Mouse (Mus musculus) T-helper 2 cell (primary cell): ENCODE measurements around the gene Zfp941.

Source experiments
- in situ Hi-C: fragments of 300-600 bp; cut with MboI, MseI; formaldehyde crosslinking; loops from one replicate; pipeline ENCODE4 v1.15.1; 2025; ENCODE audit warnings: high pct_unique_total_duplicates

Zfp941 gene

GRCm38 (mm10) chr7:140840750-140841735, 19.1 kb upstream of the Zfp941 start:
- in situ Hi-C loops = loop anchor here (5.0 kb wide), 2 partner anchors 61 to 341 kb away; partner anchors contain the start of gene Cox8b

- in situ Hi-C loops = no loop called here
These were observed 17.6 kb upstream of the Zfp941 start for GRCm38 (mm10) chr7:140839556-140839955.

- in situ Hi-C loops = no loop called here
These were observed 14.5 kb upstream of the Zfp941 start for GRCm38 (mm10) chr7:140836243-140837115.

- in situ Hi-C loops = no loop called here
These were observed 13.7 kb upstream of the Zfp941 start for GRCm38 (mm10) chr7:140835758-140836087.

DNA sequence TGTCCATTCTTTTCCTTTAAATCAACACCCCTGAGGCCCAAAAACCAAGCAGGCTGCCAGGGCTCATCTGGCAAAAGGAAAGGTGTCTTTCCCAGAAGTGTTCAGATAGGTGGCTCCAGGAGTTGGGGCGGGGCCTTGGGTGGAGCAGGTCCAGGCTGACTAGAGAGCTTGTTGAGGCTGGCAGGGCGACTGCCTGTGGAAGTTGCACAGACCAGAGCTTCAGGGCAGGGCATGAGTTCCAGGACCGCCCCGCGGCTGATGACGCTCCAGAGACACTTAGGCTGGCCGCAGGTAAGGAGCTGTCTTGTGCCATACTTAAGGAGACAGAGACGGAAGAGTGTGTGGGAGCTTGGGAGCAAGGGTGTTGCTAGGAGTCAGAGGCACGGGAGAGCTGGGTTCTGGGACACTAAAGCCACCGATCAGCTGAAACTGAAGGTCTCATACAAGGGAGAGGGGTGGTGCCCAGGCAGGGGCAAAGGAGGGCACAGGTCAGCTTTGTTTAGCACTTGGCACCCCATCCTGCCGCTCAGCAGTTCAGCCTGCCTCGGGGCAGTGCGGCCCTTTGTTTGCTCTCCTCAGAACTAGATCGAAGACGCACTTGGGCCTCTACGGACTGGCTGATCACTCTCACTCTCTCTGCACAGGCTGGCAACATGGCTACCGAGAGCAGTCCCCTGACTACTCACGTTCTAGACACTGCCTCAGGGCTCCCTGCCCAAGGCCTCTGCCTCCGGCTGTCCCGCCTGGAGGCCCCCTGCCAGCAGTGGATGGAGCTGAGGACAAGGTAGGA, 13.2 kb upstream of the Zfp941 start, which contains the start of gene Urah:
Urah (plus strand) TSS at position 51 of the 790 bp plus-strand sequence.
- in situ Hi-C loops = no loop called here

DNA sequence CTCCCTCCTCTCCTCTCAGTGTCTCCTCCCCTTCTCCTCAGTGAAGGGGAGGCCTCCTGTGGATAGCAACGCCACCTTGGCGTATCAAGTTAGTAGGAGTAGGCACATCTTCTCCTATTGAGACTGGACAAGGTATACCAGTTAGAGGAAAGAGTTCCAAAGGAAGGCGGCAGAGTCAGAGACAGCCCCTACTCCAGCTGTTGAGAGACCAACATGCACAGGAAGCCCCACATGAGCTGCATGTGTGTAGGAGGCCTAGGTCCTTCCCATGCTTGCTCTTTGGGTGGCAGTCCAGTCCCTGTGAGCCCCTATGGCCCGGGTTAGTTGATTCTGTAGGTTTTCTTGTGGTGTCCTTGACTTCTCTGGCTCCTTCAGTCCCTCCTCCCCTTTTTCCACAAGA, 11.4 kb upstream of the Zfp941 start:
- in situ Hi-C loops = no loop called here

- in situ Hi-C loops = no loop called here
These were observed 9.5 kb upstream of the Zfp941 start for GRCm38 (mm10) chr7:140831447-140831846.

DNA sequence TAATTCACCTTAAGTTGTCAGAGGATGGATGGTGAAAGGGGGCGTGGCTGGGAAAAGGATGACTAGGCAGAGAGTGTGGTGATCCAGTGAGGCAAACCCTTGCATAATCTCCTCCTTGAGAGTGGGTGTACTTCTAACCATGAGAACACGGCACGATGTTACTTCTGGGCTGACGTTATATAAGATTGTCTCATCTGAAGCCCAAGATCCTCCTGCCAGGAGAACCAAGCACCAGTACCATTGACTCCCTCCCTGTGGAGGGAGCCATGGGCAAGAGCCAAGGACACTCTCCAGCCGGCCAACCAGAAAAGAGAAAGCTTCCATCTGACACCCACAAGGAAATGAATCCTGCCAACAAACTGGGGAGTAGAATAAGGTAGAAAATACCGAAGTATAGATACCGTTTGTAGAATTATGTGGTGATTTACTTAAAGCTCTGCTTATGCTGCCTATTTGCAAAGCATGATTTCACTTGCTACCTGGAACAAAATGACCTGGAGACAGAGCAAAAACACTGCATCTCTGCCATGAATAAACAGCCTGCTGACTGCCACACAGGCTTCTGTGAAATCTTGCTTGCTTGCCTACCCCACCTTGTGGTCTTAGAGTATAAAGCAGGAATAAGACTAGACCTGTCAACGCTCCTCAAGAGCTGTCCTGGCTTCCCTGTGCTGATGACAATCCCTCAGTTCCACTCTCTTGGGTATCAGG, 6.3 kb upstream of the Zfp941 start:
- in situ Hi-C loops = no loop called here

GRCm38 (mm10) chr7:140822731-140823130, 753 bp upstream of the Zfp941 start:
- in situ Hi-C loops = no loop called here

DNA sequence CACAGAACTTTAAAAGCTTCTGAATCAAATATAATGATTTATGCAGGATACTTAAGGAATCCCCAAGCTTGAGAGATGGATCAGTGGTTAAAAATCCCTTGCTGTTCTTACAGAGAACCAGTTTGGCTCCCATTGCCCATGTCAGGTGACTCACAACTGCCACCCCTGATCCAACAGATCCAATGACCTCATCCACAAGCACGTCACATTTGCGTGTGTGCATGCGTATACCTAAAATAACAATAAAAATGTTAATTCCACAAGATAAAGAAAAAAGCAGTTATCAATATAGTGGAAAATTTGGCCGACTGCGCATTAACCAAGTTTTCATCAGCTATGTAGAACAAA, 699 bp downstream of the Zfp941 start:
- in situ Hi-C loops = no loop called here

DNA sequence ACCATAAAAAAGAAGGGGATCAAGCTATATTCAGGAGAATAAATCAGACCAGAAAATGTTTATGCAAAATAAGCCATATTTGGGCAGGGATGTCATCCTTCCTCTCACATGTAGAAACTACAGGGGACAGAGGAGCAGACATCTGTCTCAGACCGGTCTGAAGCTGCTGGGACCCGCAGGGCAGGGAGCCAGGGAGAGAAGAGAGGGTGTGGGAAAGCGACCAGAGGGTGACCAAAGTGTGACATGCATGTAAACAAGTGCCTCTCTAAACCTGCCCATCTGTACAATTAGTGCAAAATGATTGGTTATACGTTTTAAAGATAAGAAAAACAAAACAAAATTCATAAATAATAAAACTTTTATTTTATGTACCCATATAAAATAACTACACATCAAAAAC, 1.8 kb downstream of the Zfp941 start:
- in situ Hi-C loops = no loop called here

GRCm38 (mm10) chr7:140812850-140813249, 9.1 kb downstream of the Zfp941 start:
- in situ Hi-C loops = no loop called here

GRCm38 (mm10) chr7:140811714-140812113, 10.3 kb downstream of the Zfp941 start:
- in situ Hi-C loops = no loop called here

DNA sequence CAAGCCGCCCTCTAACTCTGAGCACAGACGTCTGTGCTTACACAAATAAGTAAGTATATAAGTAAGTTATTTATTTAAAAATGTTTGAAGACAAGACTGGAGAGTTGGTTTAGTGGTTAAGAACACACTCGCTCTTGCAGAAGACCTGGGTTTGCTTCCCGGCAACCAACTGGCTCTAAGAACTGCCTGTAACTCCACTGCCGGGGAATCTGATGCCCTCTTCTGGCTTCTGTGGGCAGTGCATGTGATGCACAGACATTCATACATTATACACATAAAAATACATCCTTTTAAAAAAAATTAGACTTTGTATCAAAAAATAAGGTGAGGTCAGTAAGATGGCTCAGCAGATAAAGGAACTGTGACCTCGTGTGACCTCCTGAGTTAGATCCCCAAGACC, 11.5 kb downstream of the Zfp941 start:
- in situ Hi-C loops = no loop called here

DNA sequence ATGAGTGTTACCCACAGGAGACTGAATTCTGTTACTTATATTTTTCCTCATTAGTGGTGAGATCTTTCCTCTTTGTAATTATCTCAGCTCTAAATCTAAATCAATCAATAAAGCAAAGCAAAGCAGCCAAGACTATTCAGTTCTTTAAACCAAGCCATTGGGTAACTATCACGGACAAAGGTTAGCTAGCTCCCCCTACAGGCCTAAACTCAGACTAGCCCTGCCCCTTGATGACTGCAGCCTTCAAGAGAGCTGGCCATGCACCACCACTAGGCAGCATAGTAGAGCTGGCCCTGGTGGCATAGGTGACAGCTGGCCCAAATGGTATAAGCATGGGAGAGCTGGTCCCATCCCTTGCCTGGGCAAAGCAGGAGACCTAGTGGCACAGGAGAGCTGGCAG, 16.3 kb downstream of the Zfp941 start:
- in situ Hi-C loops = loop anchor here (10.0 kb wide), 1 partner anchor 621 kb away; no protein-coding TSS in a partner anchor

DNA sequence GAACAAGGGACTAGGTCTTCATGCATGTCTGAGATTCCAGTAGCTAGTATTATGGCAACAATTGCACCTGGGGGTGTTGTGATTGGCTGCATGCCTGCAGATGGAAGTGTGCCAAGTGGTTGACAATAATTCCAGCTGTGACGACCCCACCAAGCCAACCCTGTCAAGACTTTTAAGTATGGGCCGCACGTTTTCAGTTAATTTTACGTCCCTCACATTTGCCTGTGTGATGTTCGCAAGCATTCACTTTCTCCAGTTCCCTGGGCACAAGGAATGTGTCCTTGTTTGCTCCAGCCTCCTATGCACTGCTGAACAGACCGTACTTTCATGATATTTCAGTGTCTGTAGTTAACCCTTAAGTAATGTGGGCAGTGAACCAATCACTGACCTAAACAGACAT, 19.3 kb downstream of the Zfp941 start:
- in situ Hi-C loops = loop anchor here (10.0 kb wide), 1 partner anchor 618 kb away; no protein-coding TSS in a partner anchor

GRCm38 (mm10) chr7:140798212-140798611, 23.8 kb downstream of the Zfp941 start:
- in situ Hi-C loops = no loop called here

DNA sequence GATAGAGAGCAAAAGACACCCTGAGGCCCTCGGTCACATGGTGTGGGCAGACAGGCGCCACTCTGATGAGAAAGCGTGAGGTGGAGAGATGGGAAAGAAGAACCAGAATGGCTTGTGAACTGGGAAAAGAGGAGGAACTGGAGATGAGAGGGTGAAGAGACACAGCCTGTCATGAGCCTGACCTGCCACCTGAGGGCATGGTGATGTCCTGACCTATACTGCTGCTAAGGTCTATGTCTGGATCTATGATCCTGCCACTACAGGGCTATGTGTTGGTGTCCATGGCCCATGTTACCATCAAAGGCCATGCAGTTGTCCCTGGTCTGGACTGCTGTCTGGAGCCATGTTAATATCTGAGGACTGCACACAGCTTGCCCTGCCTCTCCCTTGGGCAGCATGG, 24.4 kb downstream of the Zfp941 start:
- in situ Hi-C loops = no loop called here

GRCm38 (mm10) chr7:140793541-140793940, 28.4 kb downstream of the Zfp941 start:
- in situ Hi-C loops = no loop called here

- in situ Hi-C loops = no loop called here
These were observed 33.9 kb downstream of the Zfp941 start for GRCm38 (mm10) chr7:140788053-140788435.
